Comparison of ENCODE assay signal across 19 mouse cellular contexts in genomic region chr17:6747478-6747877, GRCm38 (mm10). TPM values are rescaled to one million over a fixed set of nuclear protein-coding genes. Genes with fewer than 3 reads are reported as not detected.
A peak's percentile ranks its signal among the peaks of the same experiment; 100 is the strongest.
DNase-seq lines count a peak whose midpoint lies in the region; TF ChIP-seq lines count a peak whose summit lies in the region.
"Had no signal": no experiment of that assay in that cellular context is flagged by ENCODE, and none has a peak within 500 bp of the region (broad histone marks: within the 10 kb centered on the region; RNA-seq: fewer than 3 reads in every experiment).

No protein-coding gene starts in this region.

- peak overlapping the region; percentile 77 for H3K27ac ChIP-seq in kidney, adult 2 months (ENCODE audit: insufficient read depth, low read depth, low read length)
- H3K27ac ChIP-seq in thymus, adult 2 months (ENCODE audit: control insufficient read depth, insufficient read depth, low read length), result peak overlapping the region; percentile 45; the same call in 1 of the 2 replicates
- H3K27ac ChIP-seq: embryonic facial prominence, embryonic 12.5 days; hindbrain, embryonic 12.5 days; liver, embryonic 12.5 days; stomach, postnatal 0 days had no signal

- peak; percentile 93 for DNase-seq in heart, adult 11 months
- no peak for DNase-seq in heart, postnatal 36 days
- no peak for DNase-seq in kidney, adult 2 months
- no peak for DNase-seq in kidney, postnatal 4 days
- DNase-seq in thymus, adult 2 months, result no peak
- no peak for DNase-seq in thymus, postnatal 14 days
- peak; percentile 55 for DNase-seq in retina, postnatal 1 day
- DNase-seq in urinary bladder, postnatal 25 days (ENCODE audit: low spot score), result no peak
- DNase-seq: cerebellum, adult 2 months; gastrocnemius, postnatal 25 days; lung, embryonic 14.5 days; midbrain, embryonic 14.5 days; right cerebral cortex, postnatal 14 days; thymus, postnatal 25 days had no signal

- peaks cover 13% of the 10 kb centered on the region for H3K36me3 ChIP-seq in kidney, adult 2 months (ENCODE audit: control insufficient read depth, insufficient read depth, low read length)
- H3K36me3 ChIP-seq in thymus, adult 2 months (ENCODE audit: control insufficient read depth, insufficient read depth, low read length), result peaks cover 79% of the 10 kb centered on the region
- H3K36me3 ChIP-seq: embryonic facial prominence, embryonic 12.5 days; hindbrain, embryonic 12.5 days had no signal

- peaks cover 54% of the 10 kb centered on the region for H3K4me1 ChIP-seq in kidney, adult 2 months (ENCODE audit: control insufficient read depth, insufficient read depth, low read length)
- H3K4me1 ChIP-seq in thymus, adult 2 months (replicated peaks; ENCODE audit: control insufficient read depth, insufficient read depth, low read length), result peaks cover 64% of the 10 kb centered on the region

- intact Hi-C loops in heart, postnatal 36 days (cut with DNase I), result no loop called here

- WGBS in kidney, adult 2 months, result 29% methylated on average over 7 of the region's 7 CpGs
- WGBS in thymus, adult 2 months, result 94% methylated on average over 7 of the region's 7 CpGs

- no peaks in the 10 kb centered on the region for H3K27me3 ChIP-seq in kidney, adult 2 months (replicated peaks; ENCODE audit: control insufficient read depth, insufficient read depth, low read length)
- no peaks in the 10 kb centered on the region for H3K27me3 ChIP-seq in thymus, adult 2 months (ENCODE audit: control insufficient read depth, insufficient read depth, low read length)
- H3K27me3 ChIP-seq: embryonic facial prominence, embryonic 12.5 days; hindbrain, embryonic 12.5 days; liver, embryonic 12.5 days; Patski had no signal

- TF ChIP-seq POLR2A in kidney, adult 2 months (IDR thresholded peaks at IDR 0.05; ENCODE audit: low read depth, low read length), result no peak
- no peak for TF ChIP-seq POLR2A in thymus, adult 2 months (IDR thresholded peaks at IDR 0.05; ENCODE audit: control insufficient read depth, extremely low read depth, insufficient read depth, low read length, poor library complexity)

- no peak overlapping the region for H3K4me3 ChIP-seq in kidney, adult 2 months (ENCODE audit: insufficient read depth, low read depth, low read length)
- no peak overlapping the region for H3K4me3 ChIP-seq in thymus, adult 2 months (ENCODE audit: control insufficient read depth, insufficient read depth, low read length)
- H3K4me3 ChIP-seq: embryonic facial prominence, embryonic 12.5 days; hindbrain, embryonic 12.5 days; liver, embryonic 12.5 days had no signal

- TF ChIP-seq CTCF in kidney, adult 2 months (conservative IDR thresholded peaks at IDR 0.05; ENCODE audit: insufficient read depth, insufficient read length, low read depth, low read length), result no peak
- no peak for TF ChIP-seq CTCF in thymus, adult 2 months (IDR thresholded peaks at IDR 0.05; ENCODE audit: borderline replicate concordance, control insufficient read depth, extremely low read depth, insufficient read depth, low read length, poor library complexity)

RNA-seq across cellular contexts. Expression of gene Ezr, which starts 35.1 kb away (rescaled TPM):
- 10 to 100 TPM; 35.0 to 43.3 TPM for total RNA-seq in heart, postnatal 36 days (2021)
- polyA plus RNA-seq in kidney, adult 2 months (2012; rRNA removed), result 129 and 152 TPM in 2 replicates
- 149 and 189 TPM in 2 replicates for polyA plus RNA-seq in thymus, adult 2 months (2012; rRNA removed)

Comparison
In these comparisons a context has a peak if more than half of its experiments do, and no peak if none do; other contexts are left out.
1. DNase-seq: peak in heart, adult 11 months (single experiment) and retina, postnatal 1 day (single experiment); none in heart, postnatal 36 days (0 of 2), kidney, adult 2 months (single experiment), kidney, postnatal 4 days (0 of 2), thymus, adult 2 months (single experiment), thymus, postnatal 14 days (single experiment) and urinary bladder, postnatal 25 days (single experiment).